Mouse (Mus musculus): ENCODE data around the gene Arfrp1. TPM values are rescaled to one million over a fixed set of nuclear protein-coding genes. Genes with fewer than 3 reads are reported as not detected.
A peak's percentile ranks its signal among the peaks of the same experiment; 100 is the strongest.

Arfrp1 gene
- polyA plus RNA-seq, 1 experiment from 2014 or later = 60.9 TPM

DNA sequence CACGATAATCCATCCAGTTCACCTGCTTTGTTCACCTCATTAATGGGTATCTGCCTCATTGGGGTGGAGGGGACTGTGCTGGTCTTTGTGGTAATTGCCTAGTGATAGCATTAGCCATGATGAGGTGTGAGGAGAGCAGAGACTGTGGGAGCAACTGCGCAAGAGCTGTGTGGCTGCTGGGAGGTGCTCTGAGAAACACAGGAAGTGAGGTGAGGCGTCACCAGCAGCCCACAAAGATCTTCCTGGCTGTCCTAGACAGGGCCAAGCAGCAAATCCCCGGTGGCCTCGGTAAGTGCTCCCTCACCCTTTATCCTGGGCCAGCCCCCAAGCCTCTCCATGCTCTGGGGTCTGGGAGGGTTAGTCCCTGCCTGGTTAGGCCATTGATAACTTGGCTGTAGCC lies 15.9 kb upstream of the Arfrp1 start:
- no peak overlapping the region for H3K27ac ChIP-seq (ENCODE audit: low read depth, low read length)
- H3K27me3 ChIP-seq (ENCODE audit: control insufficient read depth, insufficient read depth, low read length) = no peaks in the 10 kb centered on the region
- peaks cover 16% of the 10 kb centered on the region for H3K36me3 ChIP-seq (ENCODE audit: control insufficient read depth, insufficient read depth, low read length)
- no peak for ATAC-seq (ENCODE audit: low FRiP score)
- H3K9me3 ChIP-seq (ENCODE audit: control insufficient read depth, low read length) = no peaks in the 10 kb centered on the region
- H3K9ac ChIP-seq (ENCODE audit: low read length) = no peak overlapping the region
- no peak overlapping the region for H3K4me3 ChIP-seq (ENCODE audit: low read depth, low read length)
- no peaks in the 10 kb centered on the region for H3K4me1 ChIP-seq (ENCODE audit: control insufficient read depth, insufficient read depth, low read length)
- WGBS = 94% methylated on average over 5 of the region's 5 CpGs
- no peak overlapping the region for H3K4me2 ChIP-seq
- peak; percentile 28 for DNase-seq (ENCODE audit: low spot score, missing footprints)

- WGBS = 82% methylated on average over 5 of the region's 5 CpGs
- Histone ChIP-seq H3K4me1 (ENCODE audit: control insufficient read depth, insufficient read depth, low read length) (no peaks in the 10 kb centered on the region), H3K9me3 (ENCODE audit: control insufficient read depth, low read length) (no peaks in the 10 kb centered on the region), H3K27me3 (ENCODE audit: control insufficient read depth, insufficient read depth, low read length) (no peaks in the 10 kb centered on the region), H3K36me3 (ENCODE audit: control insufficient read depth, insufficient read depth, low read length) (peaks cover 16% of the 10 kb centered on the region), H3K4me2 (no peak overlapping the region), H3K27ac (ENCODE audit: low read depth, low read length) (no peak overlapping the region), H3K9ac (ENCODE audit: low read length) (no peak overlapping the region), H3K4me3 (ENCODE audit: low read depth, low read length) (no peak overlapping the region)
- DNase-seq (ENCODE audit: low spot score, missing footprints) (peak; percentile 12), ATAC-seq (ENCODE audit: low FRiP score) (no peak)
These were observed 15.0 kb upstream of the Arfrp1 start for GRCm38 (mm10) chr2:181380251-181380650.

DNA sequence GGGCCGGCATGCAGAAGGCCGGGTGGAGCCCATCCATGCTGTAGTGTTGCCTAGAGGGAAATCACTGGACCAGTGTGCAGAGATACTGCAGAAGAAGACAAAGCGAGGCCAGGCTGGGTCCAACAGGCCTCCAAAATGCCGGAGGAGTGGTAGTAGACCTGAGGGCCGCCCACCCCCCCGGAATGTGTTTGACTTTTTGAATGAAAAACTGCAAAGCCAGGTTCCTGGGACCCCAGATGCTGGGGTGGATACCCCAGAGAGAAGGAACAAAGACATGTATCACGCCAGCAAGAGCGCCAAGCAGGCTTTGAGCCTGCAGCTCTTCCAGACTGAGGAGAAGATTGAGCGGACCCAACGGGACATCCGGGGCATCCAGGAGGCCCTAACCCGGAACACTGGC lies 14.6 kb upstream of the Arfrp1 start, which contains the start of gene Lime1:
TSS of gene Lime1 (plus strand) at position 301 of the 400 bp plus-strand sequence.
- Histone ChIP-seq H3K27ac (ENCODE audit: low read depth, low read length) (no peak within 1 kb of the TSS), H3K4me3 (ENCODE audit: low read depth, low read length) (no peak within 1 kb of the TSS), H3K36me3 (ENCODE audit: control insufficient read depth, insufficient read depth, low read length) (peaks cover 16% of the 10 kb centered on the region), H3K9me3 (ENCODE audit: control insufficient read depth, low read length) (no peaks in the 10 kb centered on the region), H3K4me2 (no peak within 1 kb of the TSS), H3K27me3 (ENCODE audit: control insufficient read depth, insufficient read depth, low read length) (no peaks in the 10 kb centered on the region), H3K4me1 (ENCODE audit: control insufficient read depth, insufficient read depth, low read length) (no peaks in the 10 kb centered on the region), H3K9ac (ENCODE audit: low read length) (no peak within 1 kb of the TSS)
- 94% methylated on average over 12 of the region's 12 CpGs for WGBS
- DNase-seq (ENCODE audit: low spot score, missing footprints) (no peak), ATAC-seq (ENCODE audit: low FRiP score) (no peak)

GRCm38 (mm10) chr2:181378701-181379100 lies 13.5 kb upstream of the Arfrp1 start:
- Histone ChIP-seq H3K4me2 (no peak overlapping the region), H3K27ac (ENCODE audit: low read depth, low read length) (no peak overlapping the region), H3K9me3 (ENCODE audit: control insufficient read depth, low read length) (no peaks in the 10 kb centered on the region), H3K36me3 (ENCODE audit: control insufficient read depth, insufficient read depth, low read length) (peaks cover 16% of the 10 kb centered on the region), H3K4me1 (ENCODE audit: control insufficient read depth, insufficient read depth, low read length) (no peaks in the 10 kb centered on the region), H3K27me3 (ENCODE audit: control insufficient read depth, insufficient read depth, low read length) (no peaks in the 10 kb centered on the region), H3K4me3 (ENCODE audit: low read depth, low read length) (no peak overlapping the region), H3K9ac (ENCODE audit: low read length) (no peak overlapping the region)
- WGBS = 90% methylated on average over 5 of the region's 5 CpGs
- ATAC-seq (ENCODE audit: low FRiP score) = no peak
- no peak for DNase-seq (ENCODE audit: low spot score, missing footprints)

- 93% methylated on average over 2 of the region's 2 CpGs for WGBS
- Histone ChIP-seq H3K4me3 (ENCODE audit: low read depth, low read length) (no peak overlapping the region), H3K4me1 (ENCODE audit: control insufficient read depth, insufficient read depth, low read length) (no peaks in the 10 kb centered on the region), H3K9ac (ENCODE audit: low read length) (no peak overlapping the region), H3K9me3 (ENCODE audit: control insufficient read depth, low read length) (no peaks in the 10 kb centered on the region), H3K4me2 (no peak overlapping the region), H3K36me3 (ENCODE audit: control insufficient read depth, insufficient read depth, low read length) (peaks cover 11% of the 10 kb centered on the region), H3K27ac (ENCODE audit: low read depth, low read length) (no peak overlapping the region), H3K27me3 (ENCODE audit: control insufficient read depth, insufficient read depth, low read length) (no peaks in the 10 kb centered on the region)
- no peak for ATAC-seq (ENCODE audit: low FRiP score)
- DNase-seq (ENCODE audit: low spot score, missing footprints) = no peak
These were observed 12.0 kb upstream of the Arfrp1 start for GRCm38 (mm10) chr2:181377230-181377629.

GRCm38 (mm10) chr2:181375787-181376186 lies 10.6 kb upstream of the Arfrp1 start:
- no peak for ATAC-seq (ENCODE audit: low FRiP score)
- no peaks in the 10 kb centered on the region for H3K27me3 ChIP-seq (ENCODE audit: control insufficient read depth, insufficient read depth, low read length)
- H3K9me3 ChIP-seq (ENCODE audit: control insufficient read depth, low read length) = no peaks in the 10 kb centered on the region
- H3K9ac ChIP-seq (ENCODE audit: low read length) = no peak overlapping the region
- no peaks in the 10 kb centered on the region for H3K4me1 ChIP-seq (ENCODE audit: control insufficient read depth, insufficient read depth, low read length)
- 86% methylated on average over 2 of the region's 2 CpGs for WGBS
- no peak overlapping the region for H3K4me3 ChIP-seq (ENCODE audit: low read depth, low read length)
- peaks cover 11% of the 10 kb centered on the region for H3K36me3 ChIP-seq (ENCODE audit: control insufficient read depth, insufficient read depth, low read length)
- no peak overlapping the region for H3K27ac ChIP-seq (ENCODE audit: low read depth, low read length)
- no peak overlapping the region for H3K4me2 ChIP-seq
- peak; percentile 89 for DNase-seq (ENCODE audit: low spot score, missing footprints)

GRCm38 (mm10) chr2:181370001-181370400 lies 4.8 kb upstream of the Arfrp1 start:
- no peaks in the 10 kb centered on the region for H3K27me3 ChIP-seq (ENCODE audit: control insufficient read depth, insufficient read depth, low read length)
- H3K4me1 ChIP-seq (ENCODE audit: control insufficient read depth, insufficient read depth, low read length) = peaks cover 13% of the 10 kb centered on the region
- no peak overlapping the region for H3K27ac ChIP-seq (ENCODE audit: low read depth, low read length)
- peaks cover 7% of the 10 kb centered on the region for H3K36me3 ChIP-seq (ENCODE audit: control insufficient read depth, insufficient read depth, low read length)
- H3K4me2 ChIP-seq = no peak overlapping the region
- DNase-seq (ENCODE audit: low spot score, missing footprints) (no peak), ATAC-seq (ENCODE audit: low FRiP score) (no peak)
- WGBS = 97% methylated on average over 5 of the region's 5 CpGs
- H3K4me3 ChIP-seq (ENCODE audit: low read depth, low read length) = no peak overlapping the region
- H3K9ac ChIP-seq (ENCODE audit: low read length) = no peak overlapping the region
- no peaks in the 10 kb centered on the region for H3K9me3 ChIP-seq (ENCODE audit: control insufficient read depth, low read length)

DNA sequence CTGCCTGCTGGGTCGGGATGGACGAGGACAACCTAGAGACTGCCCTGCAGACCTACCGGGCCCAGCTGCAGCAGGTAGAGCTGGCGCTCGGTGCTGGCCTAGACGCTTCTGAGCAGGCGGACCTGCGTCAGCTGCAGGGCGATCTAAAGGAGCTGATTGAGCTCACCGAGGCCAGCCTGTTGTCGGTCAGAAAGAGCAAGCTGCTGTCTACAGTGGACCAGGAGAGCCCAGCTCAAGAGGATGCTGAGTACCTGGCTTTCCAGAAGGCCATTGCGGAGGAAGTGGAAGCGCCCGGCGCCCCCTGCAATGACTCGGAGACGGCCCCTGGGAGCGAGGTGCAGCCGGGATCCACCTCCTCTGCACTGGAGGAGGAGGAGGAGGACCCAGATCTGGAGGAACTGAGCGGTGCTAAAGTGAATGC lies 461 bp upstream of the Arfrp1 start:
- Histone ChIP-seq H3K27me3 (ENCODE audit: control insufficient read depth, insufficient read depth, low read length) (no peaks in the 10 kb centered on the region), H3K9ac (ENCODE audit: low read length) (peak overlapping the region; percentile 90), H3K36me3 (ENCODE audit: control insufficient read depth, insufficient read depth, low read length) (peaks cover 11% of the 10 kb centered on the region), H3K4me2 (peak overlapping the region; percentile 94), H3K4me1 (ENCODE audit: control insufficient read depth, insufficient read depth, low read length) (peaks cover 21% of the 10 kb centered on the region), H3K4me3 (ENCODE audit: low read depth, low read length) (peak overlapping the region; percentile 88), H3K27ac (ENCODE audit: low read depth, low read length) (peak overlapping the region; percentile 83), H3K9me3 (ENCODE audit: control insufficient read depth, low read length) (no peaks in the 10 kb centered on the region)
- ATAC-seq (ENCODE audit: low FRiP score) (peak; percentile 76), DNase-seq (ENCODE audit: low spot score, missing footprints) (no peak)
- under 1% methylated on average over 20 of the region's 20 CpGs for WGBS

- Histone ChIP-seq H3K4me1 (ENCODE audit: control insufficient read depth, insufficient read depth, low read length) (peaks cover 21% of the 10 kb centered on the region), H3K9me3 (ENCODE audit: control insufficient read depth, low read length) (no peaks in the 10 kb centered on the region), H3K4me2 (peak overlapping the region; percentile 94), H3K27me3 (ENCODE audit: control insufficient read depth, insufficient read depth, low read length) (no peaks in the 10 kb centered on the region), H3K27ac (ENCODE audit: low read depth, low read length) (no peak overlapping the region), H3K4me3 (ENCODE audit: low read depth, low read length) (peak overlapping the region; percentile 88), H3K9ac (ENCODE audit: low read length) (peak overlapping the region; percentile 90), H3K36me3 (ENCODE audit: control insufficient read depth, insufficient read depth, low read length) (peaks cover 6% of the 10 kb centered on the region; the same call in 1 of the 2 replicates)
- DNase-seq (ENCODE audit: low spot score, missing footprints) = peak; percentile 83
- ATAC-seq (ENCODE audit: low FRiP score) = no peak; the same call in 1 of the 2 replicates
- WGBS = 13% methylated on average over 14 of the region's 14 CpGs
These were observed 731 bp downstream of the Arfrp1 start for GRCm38 (mm10) chr2:181364487-181364859.

Data from midbrain, embryonic 11.5 days (tissue).